Mouse (Mus musculus) adrenal gland, postnatal 36 days (tissue): ENCODE results near the gene Rbfox3. TPM values are rescaled to one million over a fixed set of nuclear protein-coding genes. Genes with fewer than 3 reads are reported as not detected.

ENCODE experiments used
- DNase-seq, 2 experiments: peaks; one replicate each; pipeline ENCODE4 v3.0.0; 2021; ENCODE audit warnings: mixed read lengths in 1 of 2
- total RNA-seq, 2 experiments: library from RNA; stranded (reverse); gene quantifications; 2 replicates each; pipeline ENCODE4 v1.2.3; 2021

Rbfox3 gene
- total RNA-seq, 2 experiments from 2014 or later, result 5.5 to 6.0 TPM

DNA sequence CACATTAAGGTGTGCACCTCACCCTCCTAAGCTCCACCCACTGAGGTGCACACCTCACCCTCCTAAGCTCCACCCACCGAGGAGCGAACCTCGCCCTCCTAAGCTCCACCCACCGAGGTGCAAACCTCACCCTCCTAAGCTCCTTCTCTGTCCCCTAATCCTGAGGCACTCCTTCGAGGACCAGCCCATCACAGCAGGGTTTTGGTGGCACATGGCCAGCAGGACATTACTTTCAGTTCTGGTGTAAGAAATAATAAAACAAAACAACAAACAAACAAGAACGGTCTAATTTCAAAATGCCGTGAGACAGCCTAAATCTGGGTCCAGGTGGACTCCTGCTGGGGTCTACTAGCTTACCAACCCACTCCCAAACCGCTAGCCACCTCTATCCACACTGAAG lies 187.0 kb downstream of the Rbfox3 start:
- DNase-seq, result no peak

DNA sequence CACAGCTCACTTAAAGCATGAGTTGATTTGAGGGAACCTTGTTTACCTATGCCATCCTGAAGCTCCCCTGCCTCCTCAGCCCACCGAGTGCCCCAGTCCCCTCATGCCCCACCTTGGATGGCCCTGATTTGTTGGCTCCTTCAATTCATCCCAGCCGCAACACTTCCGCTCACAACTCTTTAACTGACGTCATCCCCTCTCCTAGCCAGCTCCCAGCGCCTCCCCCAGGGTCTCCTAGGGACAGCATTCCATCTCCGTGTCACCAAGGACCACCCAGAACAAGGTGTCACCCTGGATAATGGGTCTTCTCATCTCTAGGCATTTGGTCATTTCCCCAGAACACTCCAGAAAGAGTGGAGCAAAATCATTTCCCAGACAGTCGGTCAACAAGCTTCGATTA lies 188.2 kb downstream of the Rbfox3 start:
- DNase-seq, result no peak

DNA sequence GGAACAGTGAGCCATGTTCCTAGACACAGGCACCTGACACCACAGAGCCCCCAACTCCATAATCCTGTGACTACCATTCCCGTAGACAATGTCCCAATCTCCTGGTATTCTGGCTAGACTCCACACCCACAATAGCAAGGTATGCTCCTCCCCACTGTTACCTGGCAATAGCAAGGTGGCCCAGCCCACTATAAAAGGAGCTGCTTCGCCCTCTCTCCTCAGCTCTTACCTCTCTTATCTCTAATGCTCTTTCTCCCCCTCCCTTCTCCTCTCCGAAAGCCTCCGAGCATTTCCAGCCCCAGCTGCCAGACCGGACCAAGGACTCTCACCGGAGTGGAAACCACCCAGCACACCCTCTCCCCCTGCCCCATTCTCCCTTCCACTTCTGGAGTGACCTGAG lies 189.5 kb downstream of the Rbfox3 start:
- DNase-seq, result no peak

DNA sequence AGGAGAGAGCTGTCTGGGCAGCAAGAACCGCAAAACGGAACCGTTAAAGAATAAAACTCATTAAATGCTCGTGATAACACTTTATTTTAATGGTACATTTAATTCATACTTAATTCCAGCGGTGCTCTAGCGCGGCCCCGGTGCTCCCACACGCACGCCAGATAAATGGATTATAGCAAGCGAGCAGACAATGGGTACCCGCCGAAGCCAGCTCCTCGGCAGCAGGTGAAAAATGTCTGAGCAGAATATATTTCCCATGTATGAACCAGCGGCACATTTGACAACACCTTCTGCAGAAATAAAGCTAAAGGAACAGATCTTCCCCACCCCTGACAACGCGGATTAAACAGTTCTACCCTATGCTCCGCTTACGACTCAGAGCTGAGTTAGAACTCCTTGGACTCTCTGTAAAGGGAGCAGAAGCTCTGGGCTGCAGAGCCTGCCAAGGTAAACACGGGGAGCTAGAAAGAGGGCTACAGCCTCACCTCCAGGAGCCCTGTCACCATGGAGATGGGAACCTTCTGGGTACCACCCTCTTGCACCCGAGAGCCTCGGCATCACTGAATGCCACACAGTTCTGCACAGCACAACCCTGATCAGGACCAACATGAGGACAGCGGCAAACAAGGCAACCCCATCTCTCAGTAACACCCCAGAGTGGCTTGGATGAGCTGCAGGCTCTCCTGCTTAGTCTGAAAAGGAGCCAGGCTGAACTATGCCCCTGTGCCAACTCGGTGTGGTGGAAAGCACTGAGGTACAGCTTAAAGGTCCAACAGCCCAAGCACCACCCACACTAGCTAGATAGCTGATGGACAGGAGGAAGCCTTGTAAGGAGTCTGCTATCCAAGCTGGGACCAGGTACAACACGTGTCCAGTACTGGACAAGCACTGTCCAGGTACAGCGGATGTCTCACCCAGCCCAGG lies 196.5 kb downstream of the Rbfox3 start:
- DNase-seq, result no peak

DNA sequence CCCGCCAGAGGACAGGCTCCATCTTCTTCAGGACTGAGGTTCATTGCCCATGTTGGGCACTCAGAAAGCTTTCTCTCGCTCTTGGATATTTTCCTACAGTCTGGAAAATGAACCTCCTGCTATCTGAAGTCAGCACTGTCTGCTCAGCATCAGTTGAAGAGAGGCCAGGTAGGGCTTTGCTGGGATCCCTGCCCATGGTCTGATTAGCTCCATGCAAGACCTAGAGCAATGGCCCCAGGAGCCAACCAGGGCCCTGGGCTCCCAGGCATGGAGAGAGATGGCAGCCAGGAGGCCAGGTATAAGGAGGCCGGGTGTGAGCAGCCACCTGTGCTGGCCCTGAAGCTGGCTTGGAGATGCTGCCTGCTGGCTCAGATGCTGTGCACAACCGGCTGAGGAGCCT lies 198.6 kb downstream of the Rbfox3 start:
- DNase-seq, result no peak

DNA sequence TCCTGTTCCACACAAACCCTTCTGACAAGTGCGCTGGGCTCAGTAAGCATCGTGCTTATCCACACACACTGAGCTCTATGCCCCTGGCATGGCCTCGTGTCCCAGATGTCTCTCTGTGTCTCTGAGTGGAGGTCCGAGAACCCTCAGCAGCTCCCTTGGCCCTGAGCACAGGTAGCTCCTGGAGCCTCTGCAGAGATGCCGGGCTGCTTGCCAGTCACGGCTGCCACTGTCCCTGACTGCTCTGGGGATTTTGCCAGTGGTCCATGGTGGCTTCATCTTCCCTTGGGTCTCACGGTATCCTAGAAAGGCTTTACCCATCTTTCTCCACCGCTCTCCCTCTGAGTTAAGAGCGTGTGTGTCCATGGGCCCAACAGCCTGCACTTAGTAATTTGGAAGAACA lies 199.3 kb downstream of the Rbfox3 start:
- no peak for DNase-seq

DNA sequence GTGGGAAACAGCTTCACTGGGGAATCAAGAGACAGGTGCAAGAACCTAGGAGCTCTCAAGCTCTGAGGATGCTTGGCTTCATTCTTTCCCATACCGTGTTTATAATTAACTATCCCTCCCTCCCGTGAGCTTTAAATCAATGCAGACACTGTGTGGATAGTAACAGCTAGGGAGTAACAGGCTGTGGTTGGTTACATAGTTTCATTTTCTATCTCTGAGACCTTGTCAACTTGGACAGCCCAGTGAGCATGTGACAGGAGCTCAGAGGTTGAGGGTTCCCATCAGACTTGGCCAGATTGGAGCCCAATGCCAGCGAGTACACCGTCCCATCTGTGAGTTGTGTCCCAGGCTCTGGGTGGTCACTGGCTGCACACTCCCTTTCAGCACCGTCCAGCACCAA lies 201.4 kb downstream of the Rbfox3 start:
- no peak for DNase-seq

DNA sequence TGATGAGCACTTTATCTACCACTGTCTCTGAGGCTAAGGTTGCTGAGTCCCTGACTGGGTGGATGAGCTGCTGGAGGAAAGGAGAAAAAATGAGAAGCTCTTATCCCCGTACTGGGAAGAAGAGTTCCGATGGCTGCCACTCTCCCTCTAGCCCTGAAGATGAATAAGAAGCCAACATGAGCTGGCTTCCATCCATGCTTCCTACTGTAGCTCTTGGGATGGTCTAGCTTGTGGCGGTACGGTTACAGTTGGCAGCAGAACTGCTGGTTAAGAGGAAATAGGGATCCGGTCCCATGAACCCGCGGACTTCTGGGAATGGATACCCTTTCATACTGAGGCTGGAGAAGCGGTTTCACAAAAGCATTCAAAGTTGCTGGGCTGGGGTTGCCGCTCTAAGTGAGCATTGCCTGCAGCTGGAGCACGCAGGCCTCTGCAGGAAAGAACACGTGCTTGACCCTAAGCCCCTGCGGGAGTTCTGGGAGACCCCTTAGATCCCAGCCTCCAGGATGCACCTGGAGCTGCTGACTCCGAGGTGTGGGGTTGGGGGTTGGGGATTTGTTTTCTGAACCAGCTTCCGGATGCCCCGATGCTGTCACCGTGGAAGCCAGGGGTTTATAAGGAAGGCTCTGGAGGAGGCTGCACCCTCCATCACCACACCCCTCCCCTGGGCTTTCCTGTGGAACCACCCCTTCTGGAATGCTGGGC lies 215.0 kb downstream of the Rbfox3 start:
- DNase-seq, result no peak

DNA sequence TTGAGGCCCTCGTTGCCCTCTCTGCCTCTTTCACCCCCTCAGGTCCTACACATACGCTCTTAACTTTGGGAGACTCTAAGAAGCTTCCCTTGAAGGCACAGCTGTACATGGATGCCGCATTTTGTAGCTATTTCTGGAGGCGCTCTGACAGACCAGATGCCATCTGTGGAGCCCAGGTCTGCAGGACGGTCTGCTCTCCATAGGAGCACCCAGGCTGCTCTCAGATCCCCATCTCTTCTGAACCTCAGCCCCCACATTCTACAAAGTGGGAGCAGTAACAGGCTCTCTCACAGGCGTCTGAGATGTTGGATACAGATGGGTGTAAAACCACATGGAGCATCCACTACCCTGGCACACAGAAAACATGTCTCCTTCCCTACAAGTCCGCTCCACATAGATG lies 218.1 kb downstream of the Rbfox3 start:
- no peak for DNase-seq

DNA sequence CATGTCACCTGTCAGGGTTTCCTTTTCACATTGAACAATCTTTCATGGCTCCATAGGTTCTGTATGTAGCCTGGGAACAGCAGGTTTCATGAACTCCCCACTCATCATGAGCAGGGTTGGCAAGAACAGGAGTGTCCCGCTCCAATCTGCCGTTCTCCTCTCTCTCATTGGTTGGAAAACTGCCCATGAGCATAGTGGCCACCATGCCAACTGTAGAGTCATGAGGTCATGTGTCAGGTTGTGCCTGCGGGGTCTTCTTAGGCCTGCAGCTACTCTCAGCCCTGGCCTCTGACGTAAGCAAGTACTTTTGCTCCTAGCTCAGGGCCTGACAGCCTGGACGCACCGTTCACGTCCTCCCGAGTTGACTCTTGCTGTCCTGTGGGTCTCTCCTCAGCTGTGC lies 221.1 kb downstream of the Rbfox3 start:
- no peak for DNase-seq

DNA sequence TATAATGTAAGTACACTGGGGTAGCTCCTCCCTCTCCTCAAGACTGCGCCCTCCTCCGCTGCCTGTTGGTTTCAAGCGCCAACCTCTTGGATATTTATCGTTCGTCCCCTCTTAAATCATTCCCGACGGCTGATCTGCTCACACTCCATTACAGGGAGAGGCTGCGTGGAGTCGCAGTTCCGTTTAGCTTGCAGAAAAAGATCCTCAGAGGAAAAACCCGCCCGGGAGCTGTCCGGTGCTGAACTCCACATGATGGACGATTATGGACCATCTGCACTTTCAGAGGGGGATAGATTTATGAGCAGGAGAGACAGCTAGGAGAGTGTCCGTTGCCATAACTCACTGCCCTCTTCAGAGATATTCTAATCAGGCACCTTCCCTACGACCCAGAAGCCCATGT lies 226.0 kb downstream of the Rbfox3 start:
- DNase-seq, result peak; percentile 10 to 16

DNA sequence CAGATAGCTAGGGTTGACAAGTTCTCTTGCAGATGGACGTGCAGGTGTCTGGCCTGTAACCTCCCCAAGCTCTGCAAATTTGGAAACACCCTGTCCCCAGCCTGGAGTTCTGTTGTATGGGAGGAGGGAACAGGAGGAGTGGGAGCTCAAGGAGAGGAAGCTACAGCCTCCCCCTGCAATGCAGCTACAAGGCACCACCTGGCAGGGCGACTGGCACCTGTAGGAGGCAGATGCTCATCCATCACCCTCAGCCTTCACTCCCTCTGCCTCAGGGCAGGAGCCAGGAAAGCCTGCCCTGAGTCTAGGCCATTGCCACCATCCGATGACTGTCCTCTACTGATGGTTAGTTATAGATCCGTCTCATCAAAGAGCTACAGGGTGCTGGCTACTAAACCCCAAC lies 226.7 kb downstream of the Rbfox3 start:
- DNase-seq, result no peak

DNA sequence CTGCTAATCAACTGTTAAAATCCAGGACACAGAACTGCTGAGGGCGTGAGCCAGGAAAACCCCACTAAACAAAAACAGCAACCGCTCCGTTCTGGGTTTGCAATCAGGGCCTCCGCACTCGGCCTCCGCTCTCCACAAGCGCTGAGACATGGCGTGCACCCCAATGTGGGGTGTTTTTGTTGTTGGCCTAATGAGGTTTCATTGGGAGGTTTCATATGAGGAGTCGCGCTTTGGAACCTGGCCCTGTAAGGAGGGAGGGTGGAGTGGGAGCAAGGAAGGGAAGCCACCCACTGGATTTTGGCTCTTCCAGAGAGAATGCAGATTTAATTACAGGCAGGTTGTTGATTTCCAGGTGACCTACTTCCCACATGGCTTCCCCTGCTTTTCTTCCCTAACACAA lies 230.7 kb downstream of the Rbfox3 start:
- no peak for DNase-seq

DNA sequence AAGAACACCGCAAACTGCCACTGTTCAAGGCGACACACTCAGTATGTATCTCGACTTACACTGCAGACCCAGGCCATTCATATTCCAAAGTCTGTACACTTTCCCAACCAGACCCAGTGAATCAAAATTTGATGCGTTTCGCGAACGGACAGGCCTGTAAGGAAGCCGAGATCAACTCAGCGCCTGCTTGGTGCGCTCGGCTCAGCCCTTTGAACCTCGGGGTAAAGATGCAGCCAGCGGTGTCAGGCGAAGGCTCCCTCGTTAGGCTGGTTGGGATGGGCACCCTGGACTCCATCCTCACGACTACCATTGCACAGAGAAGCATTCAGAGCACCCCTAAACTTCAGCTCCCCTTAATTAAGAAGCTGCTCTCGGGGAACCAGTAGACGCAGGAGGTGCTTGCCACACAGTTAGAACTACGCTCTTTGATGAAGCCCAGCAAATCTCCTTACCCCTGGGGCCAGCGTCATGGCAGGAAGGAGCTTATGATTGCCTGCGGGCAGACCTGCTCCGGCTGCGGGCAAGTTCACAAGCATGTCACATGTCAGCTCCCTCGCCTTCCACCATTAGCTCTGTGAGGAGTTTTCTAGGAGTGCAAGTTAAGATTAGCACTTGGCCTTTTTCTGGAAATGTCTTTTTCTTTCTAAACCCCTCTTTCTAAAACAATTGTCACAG lies 231.5 kb downstream of the Rbfox3 start:
- DNase-seq, result no peak

DNA sequence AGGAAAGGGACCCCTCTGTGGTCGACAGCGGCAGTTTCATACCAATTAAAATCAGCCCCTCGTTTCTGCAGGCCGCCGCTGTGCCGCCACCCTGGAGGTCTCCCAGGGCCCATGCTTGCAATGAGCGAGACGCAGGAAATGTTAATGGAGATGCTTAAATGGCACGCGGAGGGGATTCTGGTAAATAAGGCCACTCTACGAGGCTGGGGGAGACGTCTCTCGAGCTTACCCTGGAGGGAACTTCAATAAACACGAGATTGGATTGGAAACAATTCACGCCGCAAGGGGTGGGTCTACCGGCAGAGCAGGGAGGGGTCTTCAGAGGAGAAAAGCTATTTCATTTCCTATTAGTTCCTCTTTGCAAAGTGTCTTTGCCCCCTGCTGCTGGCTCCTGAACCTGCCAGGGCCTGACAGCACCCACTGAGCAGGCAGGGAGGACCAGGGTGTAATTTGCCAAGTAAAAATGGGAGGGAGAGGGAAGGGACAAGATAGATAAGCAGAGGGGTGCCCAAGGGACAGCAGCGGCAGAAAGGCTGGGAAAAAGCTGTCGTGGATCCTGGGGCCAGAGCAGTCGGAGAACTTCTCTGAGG lies 232.8 kb downstream of the Rbfox3 start:
- no peak for DNase-seq

DNA sequence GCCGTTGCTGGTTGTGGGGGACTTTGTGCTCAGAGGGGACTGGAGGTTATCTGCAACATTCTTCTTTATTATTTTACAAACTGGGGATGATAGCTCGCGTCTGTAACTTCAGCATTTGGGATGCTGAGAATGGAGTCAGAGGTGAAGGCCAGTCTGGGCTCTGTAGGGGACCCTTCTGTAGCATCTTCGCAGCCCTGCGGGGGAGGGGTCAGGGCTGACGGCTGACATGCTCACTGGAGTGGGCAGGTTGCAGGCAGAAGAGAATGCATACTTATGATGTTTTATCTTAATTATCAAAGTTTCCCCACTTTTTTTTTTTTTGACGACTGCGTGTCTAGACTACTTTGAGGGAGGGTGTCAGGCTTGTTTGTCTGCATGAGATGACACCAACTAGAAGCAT lies 234.1 kb downstream of the Rbfox3 start:
- no peak for DNase-seq

DNA sequence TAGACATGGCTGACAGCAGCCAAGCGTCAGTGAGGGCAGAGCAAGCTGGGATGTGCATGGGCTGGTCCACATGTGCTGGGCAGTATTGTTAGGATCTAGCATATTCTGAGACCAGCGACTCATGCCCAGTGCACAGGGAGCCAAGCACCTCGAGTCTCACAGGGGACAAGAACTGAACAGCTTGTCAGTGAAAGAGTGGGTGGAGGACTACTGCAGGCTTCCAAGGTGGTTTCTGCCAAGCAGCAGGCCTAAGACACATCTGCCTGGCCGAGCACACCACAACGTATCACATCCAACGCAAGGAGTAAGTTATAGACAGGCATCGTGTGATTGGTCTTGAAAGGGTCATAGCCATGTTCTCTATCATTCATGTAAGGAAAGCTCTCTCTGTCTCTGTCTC lies 235.0 kb downstream of the Rbfox3 start:
- DNase-seq, result no peak

DNA sequence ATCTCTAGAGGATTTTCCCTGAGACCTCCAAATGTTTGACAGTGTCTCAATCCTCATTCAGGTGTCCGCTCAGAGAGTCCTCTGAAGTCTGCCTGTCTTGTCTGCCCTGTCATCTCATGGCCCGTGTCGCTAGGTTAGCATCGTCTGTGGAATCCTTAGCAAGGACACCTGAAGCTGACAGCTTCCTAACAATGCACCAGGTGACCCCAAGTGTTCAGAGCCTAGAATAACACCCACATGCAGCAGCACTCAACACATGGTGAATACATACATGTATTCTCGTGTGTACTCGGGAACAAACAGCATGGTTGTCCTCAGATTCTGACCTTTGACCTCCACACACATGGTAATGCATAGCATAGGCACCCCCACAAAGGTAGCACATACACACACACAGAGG lies 239.4 kb downstream of the Rbfox3 start:
- no peak for DNase-seq

DNA sequence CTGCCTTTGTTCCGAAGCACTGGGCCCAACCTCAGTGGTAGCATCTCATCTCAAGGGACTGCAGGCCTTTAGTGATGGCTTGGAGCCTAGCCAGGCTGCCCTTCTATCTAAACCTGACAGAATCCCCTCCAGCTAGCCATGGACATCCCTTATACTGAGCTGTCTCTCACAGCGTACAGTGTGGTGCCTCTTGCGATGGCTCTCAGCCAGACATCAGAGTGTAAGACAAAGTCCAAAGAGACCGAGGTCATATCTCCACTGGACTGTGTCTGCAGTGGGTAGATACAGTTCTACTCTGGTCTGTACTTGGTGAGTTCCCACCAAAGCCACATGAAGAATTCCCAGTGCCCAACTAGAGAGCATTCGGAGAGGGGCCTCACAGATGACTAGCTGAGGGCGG lies 240.2 kb downstream of the Rbfox3 start:
- DNase-seq, result no peak

DNA sequence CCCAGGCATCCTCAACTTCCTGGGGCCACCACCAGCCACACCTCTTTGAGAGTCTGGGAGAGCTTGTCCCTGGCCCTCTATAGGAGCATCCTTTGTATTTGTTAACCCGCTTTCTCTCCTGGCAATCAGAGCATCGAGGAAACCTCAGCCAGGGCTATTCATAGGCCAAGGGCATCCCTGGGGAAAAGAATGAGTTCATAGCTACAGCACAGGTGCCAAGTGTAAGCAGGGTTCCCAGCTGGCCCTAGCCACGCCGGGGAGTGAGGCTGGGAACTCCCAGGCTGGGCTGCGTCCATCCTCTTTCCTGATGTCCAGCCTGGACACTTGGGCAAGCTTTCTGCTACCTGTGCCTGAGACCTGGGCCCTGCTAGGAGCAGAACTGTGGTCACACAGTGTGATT lies 241.6 kb downstream of the Rbfox3 start:
- peak in 1 of 2 experiments; percentile 36 for DNase-seq

DNA sequence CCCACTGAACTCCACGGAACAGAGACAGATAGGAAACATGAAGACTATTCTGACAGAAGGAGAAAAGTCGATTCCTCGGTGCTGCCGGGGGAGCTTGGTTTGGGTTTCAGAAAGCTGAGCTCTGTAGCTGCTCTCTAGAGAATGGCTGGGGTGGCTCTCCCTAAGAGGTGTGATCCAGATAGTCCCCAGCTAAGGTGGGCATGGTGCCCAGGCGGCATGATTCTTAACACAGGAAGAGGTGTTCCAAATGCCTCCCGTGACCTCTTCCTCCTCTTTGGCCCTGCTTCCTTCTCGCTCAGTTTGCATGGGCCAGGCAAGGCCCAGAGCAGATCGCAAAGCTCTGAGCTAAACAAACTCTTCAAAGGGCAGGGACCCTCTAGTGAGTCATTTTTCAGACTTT lies 243.0 kb downstream of the Rbfox3 start:
- DNase-seq, result peak; percentile 30 to 50

DNA sequence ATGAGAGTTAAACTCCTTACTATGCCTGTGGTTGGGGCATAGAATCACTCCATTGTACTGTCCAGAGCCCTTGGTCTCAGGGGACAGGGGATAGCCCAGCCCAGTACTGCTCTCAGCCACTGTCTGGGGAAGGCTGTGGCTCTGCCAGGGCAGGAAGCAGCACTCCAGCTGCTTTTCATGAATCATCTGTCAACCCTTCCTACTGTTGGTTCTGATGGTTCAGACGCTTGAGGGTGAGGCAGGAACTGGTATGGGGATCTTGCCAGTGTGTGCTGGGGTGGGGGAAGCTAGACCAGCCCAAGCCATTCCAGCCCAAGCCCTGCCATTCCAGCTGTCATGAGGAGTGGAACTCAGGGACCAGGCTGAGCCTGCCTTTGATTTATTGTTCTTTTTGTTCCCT lies 243.5 kb downstream of the Rbfox3 start:
- DNase-seq, result peak; percentile 32 to 35

DNA sequence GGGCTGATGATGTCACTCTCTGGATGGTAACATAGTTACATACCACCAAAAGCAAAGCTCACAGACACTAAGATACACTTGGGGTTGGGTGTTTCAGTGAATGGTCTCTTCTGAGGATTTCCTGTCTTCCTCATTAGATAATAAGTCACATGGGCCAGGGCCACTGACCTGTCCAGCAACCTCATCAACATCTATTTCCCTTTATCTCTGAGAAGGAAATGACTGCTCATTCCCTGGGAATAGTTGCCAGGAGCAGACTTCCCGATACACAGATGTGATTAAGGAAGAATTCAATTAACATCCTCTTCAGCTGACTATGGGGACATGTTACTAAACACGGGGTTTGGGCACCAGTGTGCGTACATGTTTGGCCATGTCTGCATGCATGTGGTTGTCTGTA lies 245.2 kb downstream of the Rbfox3 start:
- peak in 1 of 2 experiments; percentile 10 for DNase-seq
